Mouse (Mus musculus): ENCODE results near the gene St3gal4.

The St3gal4 gene

DNA sequence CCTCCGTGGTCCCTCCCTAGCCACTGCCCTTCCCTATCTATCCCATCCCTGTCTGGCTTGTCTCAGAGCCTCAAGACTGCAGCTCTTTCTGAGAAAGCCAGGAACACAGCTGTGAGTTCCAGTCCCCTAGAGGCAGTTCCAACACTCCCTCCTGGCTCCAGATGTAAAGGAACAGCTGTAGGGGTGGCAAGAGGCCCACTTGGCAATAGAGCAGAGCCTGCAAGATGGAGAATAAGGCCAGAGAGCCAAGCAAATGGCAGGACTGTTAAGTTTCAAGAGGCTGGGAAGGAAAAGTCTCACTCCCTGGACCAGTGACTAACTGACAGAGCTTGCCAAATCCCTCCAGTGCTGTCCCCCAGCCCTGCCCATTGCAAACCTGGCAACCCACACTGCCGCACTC, 73.3 kb downstream of the St3gal4 start:
- DNase-seq, result no peak

DNA sequence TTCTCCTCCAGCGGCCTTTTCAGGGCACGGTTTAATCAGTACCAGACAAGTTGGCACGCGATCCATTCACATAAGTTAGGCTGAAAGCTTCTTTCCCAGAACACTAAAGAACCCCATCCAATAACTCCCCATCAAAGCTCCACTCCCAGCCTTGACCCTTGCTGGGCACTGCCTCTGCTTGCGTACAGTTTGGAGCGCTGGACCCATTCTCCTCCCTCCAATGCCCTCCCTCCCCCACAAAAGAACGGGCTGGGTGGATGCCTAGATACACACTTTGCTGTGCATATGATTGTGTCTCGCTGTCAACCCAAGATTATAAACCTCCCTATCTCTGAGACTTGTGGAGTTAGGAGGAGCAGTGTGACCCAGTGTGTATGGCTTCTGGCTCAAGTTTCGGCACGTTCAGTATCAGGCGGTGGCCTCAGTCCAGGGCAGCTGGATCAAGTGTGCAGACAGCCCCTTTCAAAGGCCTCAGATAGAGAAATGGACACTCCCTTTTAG, 74.0 kb downstream of the St3gal4 start:
- DNase-seq, result no peak

DNA sequence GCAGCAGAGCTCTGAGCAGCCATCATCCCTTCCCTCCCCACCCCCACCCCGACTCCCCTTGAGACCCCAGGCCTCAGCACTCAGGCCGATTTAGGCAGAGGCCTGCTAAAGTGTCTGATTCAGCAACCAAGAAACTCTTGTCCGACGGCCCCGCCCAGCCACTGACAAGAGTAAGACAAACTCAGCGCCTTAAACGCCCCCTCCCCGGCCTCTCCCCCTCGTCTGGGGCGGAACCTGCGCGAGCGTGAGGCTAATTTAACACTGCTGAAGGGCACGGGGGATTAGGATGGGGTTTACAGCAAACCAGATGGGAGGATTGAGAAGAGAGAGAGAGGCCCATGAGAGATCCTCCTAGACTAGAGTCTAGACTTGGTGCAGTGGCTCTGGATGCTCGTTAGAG, 74.6 kb downstream of the St3gal4 start:
- DNase-seq, result no peak

DNA sequence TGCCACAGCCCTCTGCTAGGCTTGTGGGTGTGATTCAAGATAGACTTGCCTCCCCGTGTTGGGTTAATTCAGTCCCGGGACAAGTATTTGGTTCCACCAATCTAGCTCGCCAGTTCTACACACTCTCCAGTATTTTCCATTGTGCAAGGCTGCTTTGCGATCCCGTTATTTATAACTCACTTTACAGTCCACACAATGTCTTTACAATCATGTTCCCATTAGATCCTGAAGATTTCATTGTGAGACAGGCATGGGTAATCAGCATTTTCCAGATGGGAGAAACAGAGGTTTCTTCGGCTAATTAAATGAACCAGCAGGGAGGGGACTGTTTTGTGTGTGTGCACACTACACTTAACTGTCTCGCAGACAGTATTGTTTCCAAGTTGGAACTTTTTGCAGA, 75.4 kb downstream of the St3gal4 start:
- no peak for DNase-seq

DNA sequence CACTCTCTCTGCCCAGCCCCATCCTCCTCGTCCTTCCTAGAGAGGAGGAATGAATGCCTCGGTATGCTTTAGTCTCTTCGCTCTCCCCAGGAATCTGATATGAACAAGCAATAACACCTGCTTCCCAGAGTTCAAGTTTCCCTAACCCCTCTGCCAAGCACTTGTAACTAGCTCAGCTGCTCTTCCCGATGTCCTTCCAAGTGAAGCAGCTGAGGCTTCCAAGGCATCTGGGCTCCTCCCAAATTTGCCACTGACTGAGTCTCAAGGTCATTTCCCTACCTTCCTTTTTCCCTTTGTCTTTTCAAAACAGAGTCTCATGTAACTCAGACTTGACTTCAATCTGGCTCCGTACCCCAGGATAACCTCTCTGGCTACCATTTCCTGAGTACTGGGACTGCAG, 77.6 kb downstream of the St3gal4 start:
- DNase-seq, result no peak

DNA sequence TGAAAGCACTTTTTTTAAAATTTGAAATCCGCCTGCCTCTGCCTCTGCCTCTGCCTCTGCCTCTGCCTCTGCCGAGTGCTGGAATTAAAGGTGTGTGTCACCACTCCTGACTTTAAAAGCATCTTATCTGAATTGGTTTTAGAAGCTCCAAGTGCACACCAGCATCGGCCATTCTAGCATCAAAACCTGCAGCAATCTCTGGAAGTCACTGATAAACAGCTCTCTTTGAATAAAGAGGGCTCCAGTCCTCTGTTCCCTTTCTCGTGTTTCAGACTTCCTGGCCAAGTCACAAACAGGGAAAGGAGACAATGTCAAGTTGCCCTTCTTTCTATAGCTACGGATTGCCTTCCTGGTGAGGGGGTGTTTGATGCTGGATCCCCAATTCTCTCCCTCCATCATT, 79.2 kb downstream of the St3gal4 start:
- no peak for DNase-seq

DNA sequence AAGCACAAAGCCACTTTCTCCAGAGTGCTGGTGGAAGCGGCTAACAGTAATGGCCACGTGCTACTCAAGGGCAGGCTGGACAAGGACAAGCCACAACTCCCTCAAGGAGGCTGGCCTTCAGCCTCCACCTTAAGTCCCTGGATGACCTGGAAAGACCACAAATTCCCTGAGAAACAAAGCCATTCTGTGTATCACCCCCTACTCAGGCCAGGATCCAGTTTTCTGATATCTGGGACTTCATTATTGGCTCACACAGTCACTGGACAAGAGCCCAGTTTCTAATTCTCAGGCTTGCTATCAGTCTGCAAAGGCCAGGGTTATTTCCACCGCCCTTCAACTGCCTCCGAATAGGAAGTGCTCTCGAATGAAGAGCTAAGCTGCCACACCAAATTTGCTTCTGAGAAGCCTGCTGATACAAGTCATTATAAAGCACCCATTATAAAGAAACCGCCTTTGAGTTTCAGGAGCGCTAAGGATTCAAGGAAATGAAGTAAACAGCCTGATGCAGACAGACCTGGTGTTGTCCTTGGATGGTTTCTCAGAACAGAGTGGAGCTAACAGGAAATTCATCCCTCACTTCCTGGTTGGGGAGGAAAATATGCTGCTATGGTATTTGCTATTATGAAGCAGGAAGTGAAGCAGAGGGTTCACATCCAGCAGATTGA, 80.0 kb downstream of the St3gal4 start:
- no peak for DNase-seq

DNA sequence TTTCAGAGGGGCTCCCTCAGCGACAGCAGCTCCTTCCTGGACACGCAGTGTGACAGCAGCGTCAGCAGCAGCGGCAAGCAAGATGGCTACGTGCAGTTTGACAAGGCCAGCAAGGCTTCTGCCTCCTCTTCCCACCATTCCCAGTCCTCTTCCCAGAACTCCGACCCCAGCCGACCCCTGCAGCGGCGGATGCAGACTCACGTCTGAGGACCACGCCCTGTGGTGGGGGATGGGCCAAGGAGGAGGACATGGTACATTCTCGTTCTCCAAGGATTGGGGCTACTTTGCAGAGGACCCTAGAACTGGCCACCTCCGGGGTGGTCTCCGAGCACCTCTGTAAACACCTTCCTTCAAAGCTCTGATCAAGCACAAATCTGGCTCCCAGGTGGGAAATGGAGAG, 84.0 kb downstream of the St3gal4 start:
- DNase-seq, result no peak

DNA sequence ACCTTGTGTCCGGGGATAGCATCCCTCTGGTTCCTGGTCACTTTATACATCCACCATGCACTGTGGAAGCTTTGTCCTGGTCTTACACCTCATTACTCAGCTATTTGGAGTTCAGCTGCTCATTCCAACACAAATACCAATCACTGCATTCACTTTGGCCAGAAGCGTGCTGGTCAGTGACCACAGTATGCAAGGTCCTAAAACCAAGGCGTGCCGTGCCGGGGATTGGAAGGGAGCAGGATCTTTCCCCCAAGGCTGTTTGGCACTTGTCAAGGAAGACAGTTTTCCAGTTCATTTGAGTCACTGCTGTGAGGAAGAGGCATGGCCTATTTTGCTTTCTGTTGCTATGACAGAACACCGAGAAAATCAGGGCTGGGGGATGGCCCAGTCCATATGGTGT, 86.6 kb downstream of the St3gal4 start:
- no peak for DNase-seq

DNA sequence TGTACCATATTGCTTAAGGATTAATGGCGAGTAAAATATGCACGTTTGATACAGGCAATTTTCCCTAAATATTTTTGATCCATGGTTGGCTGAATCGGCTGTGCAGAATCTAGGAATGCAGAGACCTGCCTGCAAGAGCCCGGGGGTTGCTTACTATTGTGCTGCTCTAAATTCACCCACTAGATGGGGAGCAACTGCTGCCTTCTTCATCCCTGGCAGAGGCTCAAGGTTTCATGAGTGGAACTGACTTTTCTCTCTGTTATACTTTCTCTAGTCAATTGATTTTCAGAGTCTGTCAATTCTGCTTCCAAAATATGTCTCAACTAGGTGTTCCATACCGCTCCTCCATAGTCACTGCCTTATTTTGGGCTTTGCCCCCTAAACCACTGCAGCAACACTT, 88.2 kb downstream of the St3gal4 start:
- DNase-seq, result no peak

DNA sequence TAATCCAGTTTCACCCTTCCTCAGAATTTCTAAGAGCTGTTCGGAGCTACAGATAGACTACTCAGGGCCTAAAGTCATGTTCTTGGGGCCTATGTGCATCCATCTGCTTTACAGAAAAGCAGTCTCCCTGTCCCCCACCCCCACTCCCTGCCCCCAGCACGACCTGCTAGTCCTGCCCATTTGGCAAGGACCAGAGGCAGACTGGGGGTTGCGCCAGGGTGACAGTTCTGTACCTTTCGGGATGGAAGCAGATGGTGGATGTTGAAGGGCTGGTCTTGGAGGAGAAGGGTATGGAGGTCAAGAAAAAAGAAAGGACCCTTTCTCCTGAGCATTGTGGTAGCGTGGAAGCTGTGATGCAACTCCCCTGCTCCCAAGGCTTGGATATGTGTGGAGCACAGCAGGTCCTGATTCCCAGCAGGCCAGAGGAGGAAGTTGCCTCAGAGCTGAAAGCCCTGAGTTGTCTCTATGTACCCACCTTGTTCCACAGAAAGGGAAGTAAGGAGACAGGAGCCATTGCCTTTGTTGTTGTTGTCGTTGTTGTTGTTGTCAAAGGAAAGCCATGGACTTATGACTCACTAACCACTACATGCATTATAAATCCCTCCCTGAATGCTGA, 91.6 kb downstream of the St3gal4 start:
- no peak for DNase-seq

DNA sequence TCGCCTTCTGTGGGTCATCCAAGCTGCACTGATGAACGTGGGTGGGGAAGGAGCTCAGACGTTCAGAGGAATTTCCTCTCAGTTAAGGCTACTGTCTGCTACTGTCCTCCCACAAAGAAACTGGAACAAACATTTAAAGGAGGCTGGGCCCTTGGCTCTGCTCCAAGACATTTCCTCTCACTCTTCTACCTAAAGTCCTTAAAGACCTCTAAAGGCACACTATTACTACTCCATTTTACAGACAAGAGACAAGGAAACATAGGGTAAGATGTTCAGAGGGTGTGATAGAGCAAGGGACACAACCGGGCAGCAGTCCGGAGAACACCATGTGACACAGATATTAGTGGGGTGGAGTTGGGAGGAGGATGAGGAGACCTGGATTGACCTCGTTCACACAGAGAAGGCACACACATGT, 92.2 kb downstream of the St3gal4 start:
- DNase-seq, result no peak

DNA sequence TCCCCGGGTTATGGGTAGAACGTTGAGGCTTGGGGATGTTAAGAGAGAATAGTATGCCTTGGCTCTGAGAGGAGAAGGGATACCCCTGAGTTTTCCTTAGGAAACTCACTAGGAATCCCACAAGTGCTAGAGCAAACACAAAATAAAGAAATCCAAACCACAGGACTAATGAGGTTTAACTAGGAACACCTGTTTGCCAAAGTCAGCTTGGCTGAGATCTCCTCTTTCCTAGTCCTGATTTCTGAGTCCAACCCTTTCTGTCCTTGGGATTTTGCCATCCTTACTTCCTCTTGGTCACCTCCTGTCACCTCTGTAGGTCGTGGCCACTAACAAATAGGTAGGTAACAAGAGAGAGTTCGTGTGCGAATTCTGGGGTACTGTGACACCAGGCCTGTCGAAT, 92.8 kb downstream of the St3gal4 start:
- DNase-seq, result no peak

DNA sequence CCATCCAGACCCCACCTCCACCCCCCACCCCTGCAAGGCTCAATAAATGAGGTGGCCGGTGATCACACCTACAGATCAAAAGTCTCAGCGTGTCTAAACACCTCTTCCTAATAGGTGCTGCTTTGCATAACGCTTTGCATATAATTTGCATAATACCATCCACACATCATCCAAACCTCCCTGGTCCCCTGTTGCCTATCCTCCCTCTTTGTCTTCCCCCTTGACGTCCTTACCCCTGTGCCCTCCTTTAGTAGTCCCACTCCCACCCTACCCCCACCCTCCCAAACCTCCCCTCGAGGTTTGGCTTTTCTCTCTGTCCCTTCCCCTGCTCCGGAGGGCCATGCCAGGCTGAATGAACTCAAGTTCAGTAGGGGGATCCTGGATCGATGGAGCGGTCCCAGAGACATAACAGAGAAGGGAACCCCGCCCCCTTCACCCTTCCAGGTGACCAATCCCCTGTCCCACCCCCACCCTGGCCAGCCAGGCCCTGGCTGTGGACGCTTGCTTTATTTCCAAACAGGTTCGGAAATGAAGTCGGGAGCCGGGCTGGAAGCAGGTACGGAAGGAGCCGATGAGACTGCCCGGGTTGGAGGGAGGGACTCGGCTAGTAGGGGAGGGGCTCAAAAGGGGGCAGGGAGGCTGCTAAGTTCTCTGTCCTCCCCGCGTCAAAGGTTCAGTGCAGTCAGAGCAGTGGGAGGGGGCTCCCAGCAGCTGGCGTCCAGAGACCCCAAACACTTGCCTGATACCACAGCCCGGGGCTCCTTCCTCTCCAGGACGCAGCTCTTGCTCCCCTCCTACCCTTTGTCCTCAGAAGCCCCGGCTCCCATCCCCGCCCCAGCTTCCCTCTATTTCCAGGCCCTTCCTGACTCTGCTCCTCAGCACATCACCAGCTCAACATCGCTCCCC, 94.2 kb downstream of the St3gal4 start:
- DNase-seq, result no peak

DNA sequence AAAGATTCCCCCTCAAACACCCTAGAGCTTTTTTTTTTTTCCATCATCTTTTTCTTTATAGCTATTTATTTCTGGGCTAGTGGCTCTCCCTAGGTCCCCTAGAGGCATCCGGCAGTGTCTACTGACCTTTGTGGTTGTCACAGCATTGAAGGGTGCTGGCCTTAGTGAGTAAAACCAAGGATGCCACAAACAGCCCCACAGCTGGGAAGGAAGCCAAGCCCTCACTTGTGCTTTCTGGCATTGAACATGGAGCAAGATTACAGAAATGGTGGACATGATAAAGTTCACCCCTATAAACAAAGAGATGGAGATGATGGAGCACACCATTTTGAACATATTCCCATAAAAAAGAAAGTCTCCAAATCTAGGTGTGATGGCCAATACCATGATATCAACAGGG, 97.3 kb downstream of the St3gal4 start:
- DNase-seq, result no peak

DNA sequence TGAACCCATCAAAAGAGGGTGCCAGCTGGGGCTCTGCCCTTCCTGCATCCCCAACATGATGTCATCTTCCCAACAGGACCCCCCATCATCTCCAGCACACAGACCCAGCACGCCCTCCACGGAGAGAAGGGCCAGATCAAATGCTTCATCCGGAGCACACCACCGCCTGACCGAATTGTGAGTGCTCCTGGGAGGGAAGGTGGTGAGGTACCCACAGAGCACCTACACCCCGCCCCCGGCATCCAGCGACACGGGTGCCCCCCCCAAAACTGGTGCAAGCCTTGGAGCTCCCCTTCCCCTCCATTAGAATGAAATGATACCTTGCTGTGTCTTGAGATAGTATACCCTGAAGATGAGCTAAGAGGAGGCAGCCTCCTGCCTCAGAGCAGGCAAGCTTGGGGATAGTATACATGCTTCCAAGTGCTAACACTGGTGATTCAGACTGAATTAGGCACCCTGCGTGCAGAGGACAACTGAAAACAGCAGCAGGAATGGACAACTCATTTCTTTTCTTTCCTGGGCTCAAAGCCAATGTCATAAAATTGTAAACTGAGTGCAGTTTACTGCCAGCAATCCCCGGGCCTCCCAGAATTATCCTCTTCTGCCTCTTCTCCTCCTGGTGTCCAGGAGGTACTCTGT, 98.9 kb downstream of the St3gal4 start:
- no peak for DNase-seq

DNA sequence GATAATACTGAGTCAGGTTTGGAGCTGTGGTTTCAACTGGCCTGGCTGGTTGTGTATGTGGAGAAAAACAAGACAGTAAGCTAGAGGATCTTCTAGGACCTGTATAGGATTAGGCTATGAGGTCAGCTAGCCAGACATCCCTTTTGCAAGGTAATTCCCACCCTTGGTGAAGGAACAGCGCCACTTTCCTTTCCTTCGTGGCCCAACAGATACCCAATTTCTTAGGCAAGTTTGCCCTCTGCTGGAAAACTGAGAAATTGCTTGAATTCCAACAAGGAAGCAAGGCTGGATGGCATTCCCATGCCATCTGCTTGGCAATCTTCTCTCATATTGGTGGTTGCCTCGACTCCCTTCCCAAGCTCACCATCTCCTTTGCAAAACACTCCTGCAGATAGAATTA, 99.7 kb downstream of the St3gal4 start:
- DNase-seq, result no peak

DNA sequence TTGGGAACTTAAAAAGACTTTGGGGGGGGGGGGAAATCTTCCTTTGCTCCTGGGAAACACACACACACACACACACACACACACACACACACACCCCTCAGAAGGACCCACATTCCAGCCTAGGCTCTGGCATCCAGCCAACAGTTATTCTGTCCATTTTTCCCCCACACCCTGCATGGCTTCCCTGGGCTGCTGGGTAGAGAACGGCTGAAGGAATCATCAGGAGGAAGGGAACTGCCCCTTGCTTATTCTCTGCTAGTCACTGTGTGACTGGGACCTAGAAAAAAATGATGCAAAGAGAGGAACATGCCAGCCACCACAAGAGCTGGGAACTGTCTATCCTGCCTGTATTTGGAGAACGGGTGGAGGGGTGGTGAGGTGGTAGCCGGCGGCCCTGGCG, 101.0 kb downstream of the St3gal4 start:
- DNase-seq, result no peak

DNA sequence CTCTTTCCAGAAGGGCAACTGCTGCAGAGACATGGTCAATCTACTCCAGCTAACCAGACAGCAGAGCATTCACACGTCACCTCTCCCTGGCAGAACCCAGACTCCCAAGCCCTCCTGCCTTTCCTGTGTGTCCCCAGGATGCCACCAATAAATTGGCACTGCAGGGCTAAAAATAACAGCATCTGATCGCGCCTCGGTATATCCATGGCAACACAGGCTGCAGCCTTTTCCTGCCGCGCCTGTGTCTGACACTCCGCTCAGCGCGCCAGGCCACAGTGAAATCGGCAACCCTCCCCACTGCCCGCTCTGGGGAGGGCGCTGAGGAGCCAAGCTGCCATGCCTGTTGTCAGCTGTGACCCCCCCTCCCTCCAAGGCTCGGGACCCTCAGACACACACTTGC, 101.5 kb downstream of the St3gal4 start:
- no peak for DNase-seq

DNA sequence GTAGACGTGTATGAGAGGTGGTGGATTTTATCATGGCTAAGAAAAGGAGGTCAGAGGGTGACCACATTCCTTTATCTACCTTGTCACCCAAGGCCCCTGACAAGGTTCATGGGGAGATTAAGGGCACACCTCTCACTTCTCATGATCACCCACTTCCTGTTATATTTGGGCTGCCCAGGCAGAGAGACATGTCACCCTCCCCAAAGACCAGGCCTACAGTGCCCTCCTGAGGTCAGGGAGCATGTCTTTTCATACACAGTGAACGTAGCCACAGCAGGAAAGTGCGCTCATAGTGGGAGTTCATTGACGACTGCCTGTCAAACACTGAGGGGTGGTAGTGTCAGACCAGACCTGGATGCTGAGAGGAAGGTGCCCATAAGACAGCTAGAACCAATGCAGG, 102.3 kb downstream of the St3gal4 start:
- DNase-seq, result peak; percentile 12

DNA sequence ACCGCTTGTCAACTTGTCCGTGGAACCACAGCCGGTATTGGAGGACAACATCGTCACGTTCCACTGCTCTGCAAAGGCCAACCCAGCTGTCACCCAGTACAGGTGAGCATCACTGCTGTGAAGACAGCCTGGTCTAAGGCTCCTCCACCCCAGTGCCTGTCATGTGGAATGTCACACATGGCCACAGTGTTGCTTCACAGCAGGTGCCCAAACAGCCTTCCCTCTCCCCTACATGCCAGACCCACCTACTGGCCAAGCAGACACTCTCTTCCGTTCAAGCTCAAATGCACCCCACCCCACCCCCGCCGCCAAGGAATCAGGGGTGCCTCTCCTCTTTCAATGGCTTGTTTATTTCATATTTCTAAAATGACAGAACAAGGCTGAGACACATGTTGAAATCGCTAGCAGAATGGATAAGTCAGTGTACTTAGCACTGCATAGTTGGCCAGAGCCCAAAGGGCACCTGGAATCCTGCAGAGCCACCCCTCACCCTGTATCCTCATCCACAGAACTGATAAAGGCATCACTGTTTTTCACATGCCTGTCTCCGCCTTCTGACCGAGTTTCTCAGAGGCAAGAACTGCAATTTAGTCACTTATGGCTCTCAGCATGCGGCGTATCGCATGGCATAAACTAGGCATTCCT, 111.2 kb downstream of the St3gal4 start:
- no peak for DNase-seq

DNA sequence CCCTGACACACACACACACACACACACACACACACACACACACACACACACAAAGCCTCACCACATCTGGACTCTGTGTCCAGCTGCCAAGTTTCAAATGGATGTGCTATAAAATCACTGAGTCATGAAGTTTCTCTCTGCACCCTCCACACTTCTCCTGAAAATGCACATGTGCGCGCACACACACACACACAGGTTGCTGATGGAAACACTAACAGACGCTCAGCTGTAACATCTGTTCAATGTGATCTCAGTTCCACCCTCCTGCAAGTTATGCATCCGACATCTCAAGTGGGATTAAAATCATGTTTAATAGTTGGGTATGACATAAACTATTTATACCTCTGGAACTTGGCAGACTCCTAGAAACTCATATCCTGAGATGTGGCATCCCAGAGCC, 115.0 kb downstream of the St3gal4 start:
- DNase-seq, result no peak

Measured in thymus, postnatal 25 days (tissue).